Mouse (Mus musculus) neural tube, embryonic 14.5 days (tissue): Measurements from ENCODE around the gene Banp. TPM values are rescaled to one million over a fixed set of nuclear protein-coding genes. Genes with fewer than 3 reads are reported as not detected.

Experiments used
- ATAC-seq: fragments of 200-750 bp; cut with Nextera tagmentation; 2 replicates; pipeline ENCODE4 v1.8.0; 2017; ENCODE audit warnings: low read depth, mild to moderate bottlenecking, moderate TSS enrichment, moderate library complexity
- H3K27ac ChIP-seq: fragments of 300-500 bp; sonication (generic); 2 replicates; pipeline ENCODE4 v1.5.1; 2014; ENCODE audit warnings: low read depth, mild to moderate bottlenecking, control low read depth, low read length, moderate library complexity, mixed read lengths
- H3K27me3 ChIP-seq: fragments of 300-500 bp; sonication (generic); 2 replicates; pipeline ENCODE4 v1.6.1; 2014; ENCODE audit warnings: low read length; ENCODE audit not compliant: control insufficient read depth, insufficient read depth
- H3K36me3 ChIP-seq: fragments of 300-500 bp; sonication (generic); 2 replicates; pipeline ENCODE4 v1.6.1; 2014; ENCODE audit warnings: low read length, mixed read lengths; ENCODE audit not compliant: control insufficient read depth, insufficient read depth
- H3K4me1 ChIP-seq: fragments of 300-500 bp; sonication (generic); 2 replicates; pipeline ENCODE4 v1.6.1; 2014; ENCODE audit warnings: low read length; ENCODE audit not compliant: control insufficient read depth, insufficient read depth
- H3K4me2 ChIP-seq: fragments of 300-500 bp; sonication (generic); 2 replicates; pipeline ENCODE4 v1.6.1; 2014; ENCODE audit warnings: mild to moderate bottlenecking, low read depth, low read length, control low read depth
- H3K4me3 ChIP-seq: fragments of 300-500 bp; sonication (generic); 2 replicates; pipeline ENCODE4 v1.5.1; 2014; ENCODE audit warnings: low read depth, low read length, control low read depth, mixed read lengths
- H3K9ac ChIP-seq: fragments of 300-500 bp; sonication (generic); replicated peaks from 2 replicates; pipeline ENCODE4 v1.6.1; 2014; ENCODE audit warnings: low read depth, mild to moderate bottlenecking, control low read depth, low read length, mixed read lengths
- H3K9me3 ChIP-seq: fragments of 300-500 bp; sonication (generic); 2 replicates; pipeline ENCODE4 v1.6.1; 2016; ENCODE audit warnings: low read length; ENCODE audit not compliant: control insufficient read depth
- WGBS: fragments of 180-500 bp; shearing (Covaris S2); extraction: QIAGEN DNeasy Blood & Tissue Kit; methylation state at CpG from one replicate; pipeline ENCODE4 v1.1.7; 2014; 5-methylcytosine and 5-hydroxymethylcytosine counted together
- polyA plus RNA-seq: library from polyadenylated mRNA; unstranded; fragments of >200 nt; fragmentation: Nextera tagmentation; extraction: Ambion mirVana; gene quantifications from 2 replicates; pipeline ENCODE4 v1.2.1, GENCODE M21; 2014

Banp gene
- polyA plus RNA-seq, 1 experiment from 2014 or later: 47.2 TPM

GRCm38 (mm10) chr8:121944831-121945230 lies 4.7 kb upstream of the Banp start, which contains the start of gene Car5a:
Gene Car5a, minus strand, starts transcription at chr8:121944904.
- Histone ChIP-seq H3K9ac (no peak within 1 kb of the TSS), H3K9me3 (no peaks in the 10 kb centered on the region), H3K4me3 (no peak within 1 kb of the TSS), H3K36me3 (no peaks in the 10 kb centered on the region), H3K27ac (no peak within 1 kb of the TSS), H3K27me3 (no peaks in the 10 kb centered on the region), H3K4me1 (peaks cover 14% of the 10 kb centered on the region), H3K4me2 (no peak within 1 kb of the TSS)
- ATAC-seq: no peak

GRCm38 (mm10) chr8:121946351-121946750 lies 3.2 kb upstream of the Banp start:
- WGBS: 84% methylated on average over 7 of the region's 7 CpGs
- H3K27me3 ChIP-seq: no peaks in the 10 kb centered on the region
- ATAC-seq: no peak
- H3K4me1 ChIP-seq: peaks cover 14% of the 10 kb centered on the region
- no peaks in the 10 kb centered on the region for H3K36me3 ChIP-seq
- no peak overlapping the region for H3K9ac ChIP-seq
- H3K4me3 ChIP-seq: no peak overlapping the region
- no peaks in the 10 kb centered on the region for H3K9me3 ChIP-seq
- H3K4me2 ChIP-seq: no peak overlapping the region
- H3K27ac ChIP-seq: no peak overlapping the region

GRCm38 (mm10) chr8:121947047-121947752 lies 2.4 kb upstream of the Banp start:
- H3K36me3 ChIP-seq: no peaks in the 10 kb centered on the region
- WGBS: 33% methylated on average over 19 of the region's 19 CpGs
- peak overlapping the region; percentile 16; the same call in 1 of the 2 replicates for H3K27ac ChIP-seq
- peaks cover 23% of the 10 kb centered on the region for H3K4me1 ChIP-seq
- no peak overlapping the region for H3K4me3 ChIP-seq
- H3K9me3 ChIP-seq: no peaks in the 10 kb centered on the region
- H3K9ac ChIP-seq: 0 out of 2 replicates have a peak overlapping the region, but pooled peaks have one; percentile 2
- ATAC-seq: no peak
- no peaks in the 10 kb centered on the region for H3K27me3 ChIP-seq
- peak overlapping the region; percentile 43 for H3K4me2 ChIP-seq

- no peaks in the 10 kb centered on the region for H3K9me3 ChIP-seq
- H3K4me1 ChIP-seq: peaks cover 28% of the 10 kb centered on the region
- H3K9ac ChIP-seq: 0 out of 2 replicates have a peak overlapping the region, but pooled peaks have one; percentile 2
- H3K36me3 ChIP-seq: no peaks in the 10 kb centered on the region
- WGBS: under 1% methylated on average over 18 of the region's 18 CpGs
- 0 out of 2 replicates have a peak, but pooled peaks have one; percentile 7 for ATAC-seq
- no peaks in the 10 kb centered on the region for H3K27me3 ChIP-seq
- peak overlapping the region; percentile 43 for H3K4me2 ChIP-seq
- peak overlapping the region; percentile 19 for H3K4me3 ChIP-seq
- H3K27ac ChIP-seq: peak overlapping the region; percentile 16
Observed at GRCm38 (mm10) chr8:121947753-121948141, 1.8 kb upstream of the Banp start.

GRCm38 (mm10) chr8:121948321-121949145 lies 1.0 kb upstream of the Banp start:
- WGBS: 59% methylated on average over 19 of the region's 19 CpGs
- peaks cover 3% of the 10 kb centered on the region; the same call in 1 of the 2 replicates for H3K36me3 ChIP-seq
- no peaks in the 10 kb centered on the region for H3K9me3 ChIP-seq
- H3K4me2 ChIP-seq: peak overlapping the region; percentile 43
- ATAC-seq: no peak
- H3K27me3 ChIP-seq: no peaks in the 10 kb centered on the region
- peak overlapping the region; percentile 19 for H3K4me3 ChIP-seq
- 0 out of 2 replicates have a peak overlapping the region, but pooled peaks have one; percentile 2 for H3K9ac ChIP-seq
- peaks cover 30% of the 10 kb centered on the region for H3K4me1 ChIP-seq
- peak overlapping the region; percentile 6; the same call in 1 of the 2 replicates for H3K27ac ChIP-seq

- no peaks in the 10 kb centered on the region for H3K9me3 ChIP-seq
- H3K4me3 ChIP-seq: peak overlapping the region; percentile 78
- no peaks in the 10 kb centered on the region for H3K27me3 ChIP-seq
- peaks cover 9% of the 10 kb centered on the region; the same call in 1 of the 2 replicates for H3K36me3 ChIP-seq
- WGBS: under 1% methylated on average over 63 of the region's 66 CpGs
- peak overlapping the region; percentile 59 for H3K4me2 ChIP-seq
- H3K4me1 ChIP-seq: peaks cover 30% of the 10 kb centered on the region
- peak; percentile 95 for ATAC-seq
- H3K9ac ChIP-seq: peak overlapping the region; percentile 99
- H3K27ac ChIP-seq: peak overlapping the region; percentile 96
Observed at GRCm38 (mm10) chr8:121949941-121950748, 595 bp downstream of the Banp start.

- Histone ChIP-seq H3K27ac (peak overlapping the region; percentile 96), H3K4me2 (peak overlapping the region; percentile 95), H3K9me3 (no peaks in the 10 kb centered on the region), H3K4me1 (peaks cover 30% of the 10 kb centered on the region), H3K36me3 (peaks cover 9% of the 10 kb centered on the region; the same call in 1 of the 2 replicates), H3K27me3 (no peaks in the 10 kb centered on the region), H3K9ac (peak overlapping the region; percentile 99), H3K4me3 (peak overlapping the region; percentile 78)
- ATAC-seq: peak; percentile 22
- WGBS: 1% methylated on average over 56 of the region's 97 CpGs
Observed at GRCm38 (mm10) chr8:121950749-121951655, 1.5 kb downstream of the Banp start.

- peak overlapping the region; percentile 95 for H3K4me2 ChIP-seq
- peak overlapping the region; percentile 99 for H3K9ac ChIP-seq
- 35% methylated on average over 7 of the region's 7 CpGs for WGBS
- H3K9me3 ChIP-seq: no peaks in the 10 kb centered on the region
- H3K4me1 ChIP-seq: peaks cover 30% of the 10 kb centered on the region
- peaks cover 9% of the 10 kb centered on the region; the same call in 1 of the 2 replicates for H3K36me3 ChIP-seq
- H3K4me3 ChIP-seq: peak overlapping the region; percentile 78
- H3K27ac ChIP-seq: peak overlapping the region; percentile 96; the same call in 1 of the 2 replicates
- ATAC-seq: no peak
- no peaks in the 10 kb centered on the region for H3K27me3 ChIP-seq
Observed at GRCm38 (mm10) chr8:121951656-121952009, 2.1 kb downstream of the Banp start.
